Mouse (Mus musculus) gastrocnemius, adult 18-20 months (tissue): ENCODE measurements around the gene Fktn. TPM values are rescaled to one million over a fixed set of nuclear protein-coding genes. Genes with fewer than 3 reads are reported as not detected.
"Not testable (repeated sequence)": the region's sequence is repeated elsewhere in the genome, so short reads cannot be mapped to it uniquely, and the experiment has no call there.

Experiments used
- DNase-seq: peaks from one replicate; pipeline ENCODE4 v3.0.0; 2021; ENCODE audit warnings: low spot score
- total RNA-seq, 2 experiments: library from RNA; stranded (reverse); gene quantifications; 2 replicates each; pipeline ENCODE4 v1.2.3; 2021

Fktn gene
- total RNA-seq, 2 experiments from 2014 or later = 6.6 to 7.6 TPM

DNA sequence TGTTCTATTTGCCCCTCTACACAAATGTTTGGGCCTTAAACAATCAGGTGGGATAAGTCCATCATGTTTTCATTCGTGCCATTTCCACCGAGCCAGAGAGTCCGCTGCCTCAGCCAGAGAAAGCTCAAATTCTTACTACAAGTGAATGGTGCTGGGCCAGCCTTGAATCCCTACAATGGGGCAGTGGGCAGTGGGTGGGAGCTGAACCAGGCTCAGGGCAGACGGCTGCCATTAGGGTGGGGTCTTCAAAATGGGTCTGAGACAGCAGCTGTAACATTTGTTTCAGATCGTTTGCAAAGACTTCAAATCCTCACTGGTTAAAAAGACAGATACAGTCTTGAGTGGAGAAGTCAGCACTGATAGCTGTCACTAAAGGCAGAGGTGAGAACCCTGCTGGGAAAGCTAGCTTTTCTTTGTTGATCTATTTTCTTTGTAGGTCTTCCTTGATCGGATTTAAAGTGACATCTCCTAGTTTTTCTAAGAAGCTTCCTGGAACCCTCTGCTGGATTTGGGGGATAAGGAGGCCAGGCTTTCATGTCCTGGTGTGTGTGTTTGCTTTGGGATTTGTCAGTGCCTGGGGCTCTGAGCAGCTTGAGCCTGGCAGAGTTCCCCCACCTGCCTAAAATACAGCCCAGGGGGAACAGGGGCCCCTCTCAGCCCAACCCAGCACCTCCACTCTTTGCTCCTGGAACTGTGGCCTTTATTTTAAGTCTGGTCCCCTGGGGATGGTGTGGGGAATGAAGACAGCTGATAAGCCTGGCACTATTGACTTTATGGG is 57.3 kb downstream of the Fktn start:
- DNase-seq = no peak

DNA sequence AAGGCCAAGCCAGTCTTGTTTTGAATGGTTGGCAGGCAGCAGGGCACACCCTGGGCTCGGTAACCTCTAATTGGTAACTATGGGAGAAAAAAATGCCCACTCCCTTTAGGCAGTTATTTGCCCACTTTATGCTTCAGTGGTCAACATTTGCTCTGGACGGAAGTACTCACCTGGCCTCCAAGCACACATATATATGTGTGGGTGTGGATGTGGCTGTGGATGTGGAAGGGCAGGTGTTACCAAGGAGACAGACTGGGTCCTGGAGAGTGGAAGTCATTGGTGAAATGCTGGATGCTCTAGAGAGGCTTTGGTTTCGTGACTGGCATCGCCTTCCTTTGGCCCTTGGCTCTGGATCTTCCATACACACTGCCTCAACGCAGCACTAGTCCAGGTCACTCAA is 58.2 kb downstream of the Fktn start:
- DNase-seq = no peak

- DNase-seq = no peak
Measured at GRCm38 (mm10) chr4:53773911-53774310, 60.1 kb downstream of the Fktn start.

- no peak for DNase-seq
Measured at GRCm38 (mm10) chr4:53781396-53781795, 67.6 kb downstream of the Fktn start.

GRCm38 (mm10) chr4:53782216-53783070 is 68.6 kb downstream of the Fktn start:
- DNase-seq = no peak

- DNase-seq = no peak
Measured at GRCm38 (mm10) chr4:53785746-53786398, 72.1 kb downstream of the Fktn start.

DNA sequence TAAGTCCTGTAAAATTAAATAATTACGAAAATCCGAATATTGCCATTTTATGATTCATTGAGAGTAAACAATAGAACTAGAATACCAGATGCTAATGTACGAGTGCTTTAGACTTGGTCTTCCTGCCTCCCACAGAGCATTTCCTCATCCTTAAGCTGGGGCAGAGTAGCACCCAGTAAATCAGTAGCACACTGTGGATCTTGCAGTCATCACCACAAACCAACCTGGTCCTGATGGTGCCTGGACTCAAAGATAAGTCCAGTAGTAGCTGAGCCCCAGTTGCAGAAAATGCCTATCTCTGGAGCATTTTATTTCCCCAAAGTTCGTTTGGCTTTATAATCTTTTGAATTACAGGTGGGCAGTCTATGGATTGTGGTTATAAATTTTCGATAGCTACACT is 73.1 kb downstream of the Fktn start:
- no peak for DNase-seq

- no peak for DNase-seq
Measured at GRCm38 (mm10) chr4:53789346-53789745, 75.5 kb downstream of the Fktn start.

DNA sequence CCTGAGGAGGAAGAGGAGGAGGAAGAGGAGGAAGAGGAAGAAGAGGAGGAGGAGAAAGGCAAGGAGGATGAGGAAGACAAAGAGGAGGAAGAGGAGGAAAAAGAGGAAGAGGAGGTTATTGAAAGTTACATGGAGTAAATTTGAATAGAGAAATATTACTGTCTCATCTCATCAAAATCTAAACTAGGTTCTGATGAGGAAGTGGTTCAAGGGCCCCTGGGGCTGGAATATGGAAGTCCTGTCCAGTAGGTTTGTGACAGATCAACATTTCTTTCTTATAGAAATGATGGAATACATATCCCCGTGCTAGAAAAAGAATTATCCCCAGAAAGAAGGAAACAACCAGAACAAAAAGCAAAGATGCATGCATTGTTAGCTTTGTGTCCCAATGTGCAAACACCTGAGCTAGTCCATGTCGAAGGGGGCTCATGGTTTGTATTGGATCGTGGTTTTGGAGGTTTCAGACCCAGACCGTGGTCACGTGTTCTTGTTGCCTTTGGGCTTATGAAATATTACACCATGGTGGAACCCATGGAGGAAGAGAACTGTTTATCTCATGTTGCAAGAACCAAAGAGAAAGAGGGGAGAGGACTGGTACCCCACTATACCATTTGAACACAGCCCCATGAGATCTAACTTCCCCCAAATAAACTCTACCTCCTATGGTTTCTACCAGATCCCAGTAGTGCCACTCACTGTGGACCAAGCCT is 80.6 kb downstream of the Fktn start:
- DNase-seq = no peak

DNA sequence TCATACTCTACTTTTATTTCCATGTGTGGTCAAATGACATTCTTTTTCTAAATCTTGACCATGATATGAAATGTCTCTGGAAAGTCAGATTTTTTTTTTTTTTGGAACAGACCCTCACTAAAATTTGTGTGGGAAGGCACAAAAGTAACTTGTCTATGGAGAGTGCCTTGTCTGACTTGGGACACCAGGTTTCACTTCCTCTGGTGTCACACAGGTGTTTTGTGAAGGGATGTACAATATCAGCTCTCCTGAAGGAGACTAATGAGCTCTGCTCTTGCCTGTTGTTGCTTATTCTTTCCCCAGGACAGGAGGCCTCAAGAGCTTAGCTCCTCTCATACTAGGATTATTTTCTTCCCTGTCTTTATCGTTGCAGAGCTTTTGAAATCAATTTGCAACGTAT is 81.3 kb downstream of the Fktn start:
- DNase-seq = no peak

GRCm38 (mm10) chr4:53795706-53796105 is 81.9 kb downstream of the Fktn start:
- no peak for DNase-seq

GRCm38 (mm10) chr4:53796865-53797772 is 83.3 kb downstream of the Fktn start:
- no peak for DNase-seq

DNA sequence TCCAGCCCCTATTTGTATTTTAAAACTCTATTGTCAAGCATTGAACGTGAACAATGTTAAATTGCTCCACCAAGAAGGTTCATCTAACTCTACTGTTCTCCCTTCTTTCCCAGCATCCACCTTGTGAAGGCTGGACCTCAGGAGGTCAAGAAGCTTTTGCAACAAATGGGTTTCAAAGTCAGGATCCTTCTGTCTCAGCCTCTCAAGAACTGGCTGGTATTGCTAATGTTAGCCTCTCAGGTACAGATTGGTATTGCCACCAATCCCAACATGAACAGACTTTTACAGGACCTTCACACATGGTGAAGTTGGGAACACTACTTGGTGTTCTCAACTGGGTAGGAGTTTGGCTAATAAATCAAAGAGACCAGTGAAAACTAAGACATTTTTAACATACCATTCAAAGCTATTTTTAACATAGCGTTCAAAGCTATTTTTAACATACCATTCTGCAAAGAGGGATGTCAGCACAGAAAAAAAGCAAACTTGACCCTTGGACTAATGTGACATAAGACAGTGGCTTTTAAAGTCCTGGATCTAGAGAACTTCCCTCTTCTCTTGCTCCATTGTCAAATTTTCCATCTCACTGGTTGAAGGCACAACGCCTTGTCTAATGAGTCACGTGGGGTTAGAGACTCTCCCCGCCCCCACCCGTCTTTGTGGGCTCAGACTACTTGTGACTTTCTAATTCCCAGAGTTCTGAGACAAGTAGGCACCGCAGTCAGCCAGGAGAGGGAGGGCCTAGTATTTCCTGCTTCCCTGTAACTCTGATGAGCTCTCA is 85.3 kb downstream of the Fktn start:
- DNase-seq = no peak

DNA sequence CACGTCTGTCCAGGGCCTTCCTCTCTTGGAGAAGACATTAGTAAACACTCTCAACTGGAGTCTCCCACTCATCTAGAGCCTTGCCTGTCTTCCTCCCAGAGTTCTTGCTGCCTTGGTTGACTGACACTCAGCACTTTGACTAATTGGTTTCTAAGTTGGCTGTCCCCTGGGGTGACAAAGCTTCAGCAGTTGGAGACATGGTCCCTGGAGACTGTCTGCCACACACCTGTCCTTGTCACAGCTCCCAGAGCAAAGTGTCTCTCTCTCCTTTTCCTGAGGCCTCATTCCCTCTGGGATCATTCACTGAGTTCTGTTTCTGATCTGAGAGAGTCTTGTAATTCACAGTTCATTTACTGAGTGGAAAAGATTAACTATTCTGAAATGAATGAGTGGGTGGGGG is 86.0 kb downstream of the Fktn start:
- no peak for DNase-seq

- not testable (repeated sequence) for DNase-seq
Measured at GRCm38 (mm10) chr4:53803674-53804073, 89.9 kb downstream of the Fktn start.

GRCm38 (mm10) chr4:53806428-53806827 is 92.6 kb downstream of the Fktn start:
- DNase-seq = not testable (repeated sequence)

DNA sequence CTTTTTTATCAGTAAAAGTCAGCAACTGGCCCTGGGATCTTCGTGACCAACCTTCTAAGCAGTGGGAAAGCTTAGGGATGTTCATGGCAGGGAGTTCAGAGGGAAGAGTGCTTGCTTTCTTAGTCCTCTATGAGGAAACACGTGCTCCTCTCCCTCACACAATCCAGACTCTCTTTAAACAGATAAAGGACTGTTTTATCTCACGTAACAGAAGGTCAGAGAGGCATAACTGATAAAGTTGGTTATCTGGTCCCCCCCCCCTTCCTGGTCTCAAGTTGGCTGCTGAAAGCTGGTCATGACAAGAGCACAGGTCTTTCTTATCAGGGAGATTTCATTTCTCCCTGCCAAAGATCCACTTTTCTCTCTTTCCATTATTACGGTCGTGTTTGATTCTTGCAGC is 104.5 kb downstream of the Fktn start:
- DNase-seq = no peak

DNA sequence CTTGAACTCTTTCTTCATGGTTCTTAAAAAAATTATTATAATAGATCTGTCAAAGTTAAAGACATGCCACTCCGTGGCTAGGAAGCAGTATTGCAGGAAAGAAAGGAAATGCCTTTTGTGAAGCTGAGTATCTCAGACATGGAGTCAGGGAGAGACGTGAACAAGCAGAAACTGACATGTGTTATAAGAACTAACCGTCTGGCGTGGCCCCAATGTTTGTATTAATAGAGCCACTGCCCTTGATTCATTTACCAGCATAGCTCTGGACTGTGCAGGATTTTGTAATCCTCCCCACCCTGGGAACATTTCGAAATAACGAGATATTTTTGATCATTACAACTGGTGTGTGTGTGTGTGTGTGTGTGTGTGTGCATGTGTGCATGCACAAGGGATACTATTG is 109.9 kb downstream of the Fktn start:
- DNase-seq = peak; percentile 84

- no peak for DNase-seq
Measured at GRCm38 (mm10) chr4:53824831-53825230, 111.0 kb downstream of the Fktn start.
